Mouse (Mus musculus) bone marrow macrophage, adult 2 months (primary cell): ENCODE results near the gene Snai1.

ENCODE experiments used
- CTCF ChIP-seq: IDR thresholded peaks from 2 replicates; pipeline ENCODE4 v1.5.1; 2012; ENCODE audit warnings: low read depth, mild to moderate bottlenecking, low read length, moderate library complexity
- POLR2A ChIP-seq: IDR thresholded peaks from 2 replicates; pipeline ENCODE4 v1.6.1; 2012; ENCODE audit warnings: mild to moderate bottlenecking, low read depth, low read length, borderline replicate concordance

DNA sequence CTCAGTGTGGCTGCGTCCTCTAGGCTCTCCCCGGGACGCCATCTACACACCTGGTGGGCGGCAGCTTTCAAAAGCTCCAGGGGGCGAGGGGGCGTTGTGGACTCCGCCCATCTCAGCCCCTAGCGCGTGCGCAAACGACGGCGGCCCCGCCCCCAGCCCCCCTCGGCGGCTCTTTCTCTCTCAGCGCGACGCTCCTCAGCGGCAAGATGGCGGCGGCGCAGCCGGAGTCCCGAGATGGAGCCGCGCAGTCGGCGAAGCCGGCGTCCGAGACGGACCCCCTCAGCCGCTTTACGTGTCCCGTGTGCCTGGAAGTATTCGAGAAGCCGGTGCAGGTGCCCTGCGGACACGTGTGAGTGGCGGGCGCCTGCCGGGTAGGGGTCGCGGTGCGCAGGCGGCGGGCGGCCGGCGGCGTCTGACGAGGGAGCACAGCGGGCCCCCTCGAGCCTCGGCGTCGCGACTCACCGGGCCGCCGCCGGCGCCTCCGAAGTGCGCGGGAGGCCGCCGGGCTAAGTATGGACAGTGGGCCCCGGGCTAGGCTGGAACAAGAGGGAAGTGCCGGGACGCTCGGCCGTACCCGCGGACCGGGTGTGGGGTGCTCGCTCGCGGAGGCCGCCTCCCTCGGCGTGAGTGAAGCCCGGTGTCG, 34.6 kb upstream of the Snai1 start:
- no peak; the same call in 1 of the 2 replicates for TF ChIP-seq POLR2A
- no peak for TF ChIP-seq CTCF
